Mouse (Mus musculus): ENCODE data around the gene P2rx4. TPM values are rescaled to one million over a fixed set of nuclear protein-coding genes. Genes with fewer than 3 reads are reported as not detected.

Gene P2rx4
- polyA plus RNA-seq, 1 experiment from 2014 or later = 38.2 TPM

GRCm38 (mm10) chr5:122769101-122769568 is 61.8 kb downstream of the P2rx4 start:
- Histone ChIP-seq H3K4me3 (replicated peaks) (no peak overlapping the region), H3K27me3 (replicated peaks) (no peaks in the 10 kb centered on the region), H3K9ac (no peak overlapping the region), H3K9me3 (no peaks in the 10 kb centered on the region), H3K4me2 (replicated peaks) (no peak overlapping the region), H3K27ac (no peak overlapping the region), H3K4me1 (replicated peaks) (peaks cover 15% of the 10 kb centered on the region), H3K36me3 (no peaks in the 10 kb centered on the region)
- WGBS = 85% methylated on average over 15 of the region's 15 CpGs
- ATAC-seq = 0 out of 2 replicates have a peak, but pooled peaks have one; percentile 43

- Histone ChIP-seq H3K27ac (peak overlapping the region; percentile 59), H3K9ac (no peak overlapping the region), H3K9me3 (no peaks in the 10 kb centered on the region), H3K4me3 (replicated peaks) (no peak overlapping the region), H3K4me2 (replicated peaks) (no peak overlapping the region), H3K27me3 (replicated peaks) (no peaks in the 10 kb centered on the region), H3K36me3 (no peaks in the 10 kb centered on the region), H3K4me1 (replicated peaks) (peaks cover 17% of the 10 kb centered on the region)
- ATAC-seq = no peak
- 69% methylated on average over 7 of the region's 7 CpGs for WGBS
These were observed 63.0 kb downstream of the P2rx4 start for GRCm38 (mm10) chr5:122770304-122770703.

- H3K9me3 ChIP-seq = no peaks in the 10 kb centered on the region
- H3K4me3 ChIP-seq (replicated peaks) = no peak overlapping the region
- H3K36me3 ChIP-seq = no peaks in the 10 kb centered on the region
- 59% methylated on average over 10 of the region's 10 CpGs for WGBS
- no peak overlapping the region for H3K4me2 ChIP-seq (replicated peaks)
- H3K9ac ChIP-seq = no peak overlapping the region
- H3K27me3 ChIP-seq (replicated peaks) = no peaks in the 10 kb centered on the region
- ATAC-seq = no peak
- H3K4me1 ChIP-seq (replicated peaks) = peaks cover 17% of the 10 kb centered on the region
- peak overlapping the region; percentile 59 for H3K27ac ChIP-seq
These were observed 63.5 kb downstream of the P2rx4 start for GRCm38 (mm10) chr5:122770806-122771261.

DNA sequence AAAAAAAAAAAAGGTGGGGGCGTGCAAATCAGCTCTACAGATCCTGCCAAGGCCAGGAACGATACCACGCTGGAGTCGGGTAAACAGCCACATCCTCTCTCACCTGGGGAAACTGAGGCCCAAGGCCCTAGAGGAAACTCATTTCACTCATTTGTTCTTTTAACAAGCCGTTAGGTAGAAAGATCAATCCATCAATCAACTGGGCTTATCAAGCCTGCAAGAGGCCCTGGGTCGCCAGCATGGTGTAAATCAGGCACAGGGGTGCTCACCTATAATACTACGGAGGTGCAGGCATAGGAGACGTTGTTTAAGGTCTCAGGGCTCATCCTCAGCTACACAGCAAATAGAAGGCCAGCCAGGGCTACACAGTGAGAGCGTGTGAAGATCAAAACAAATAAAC is 64.1 kb downstream of the P2rx4 start:
- H3K27ac ChIP-seq = no peak overlapping the region
- H3K4me2 ChIP-seq (replicated peaks) = no peak overlapping the region
- no peaks in the 10 kb centered on the region for H3K27me3 ChIP-seq (replicated peaks)
- peaks cover 17% of the 10 kb centered on the region for H3K4me1 ChIP-seq (replicated peaks)
- H3K4me3 ChIP-seq (replicated peaks) = no peak overlapping the region
- no peaks in the 10 kb centered on the region for H3K36me3 ChIP-seq
- no peak overlapping the region for H3K9ac ChIP-seq
- H3K9me3 ChIP-seq = no peaks in the 10 kb centered on the region
- no peak for ATAC-seq
- 77% methylated on average over 9 of the region's 9 CpGs for WGBS

DNA sequence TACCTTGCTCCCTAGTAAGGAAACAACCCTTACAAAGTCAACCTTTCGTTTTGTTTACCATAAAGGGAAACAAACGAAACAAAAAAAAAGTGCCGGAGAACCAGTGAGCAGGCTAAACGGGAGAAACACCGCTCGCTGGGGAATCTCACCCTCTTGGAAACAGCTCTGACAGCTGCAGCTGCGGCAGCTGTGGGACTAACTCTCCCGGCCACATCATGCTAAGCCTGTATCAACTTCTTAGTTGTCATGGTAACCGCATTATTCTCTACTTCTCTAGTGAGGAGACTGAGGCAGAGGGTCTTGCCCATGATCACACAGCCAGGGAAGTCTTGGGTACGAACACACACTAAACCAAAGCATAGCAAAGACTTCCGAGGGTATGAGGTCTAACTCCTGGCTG is 66.4 kb downstream of the P2rx4 start:
- Histone ChIP-seq H3K27me3 (replicated peaks) (no peaks in the 10 kb centered on the region), H3K27ac (no peak overlapping the region), H3K9me3 (no peaks in the 10 kb centered on the region), H3K9ac (no peak overlapping the region), H3K4me3 (replicated peaks) (no peak overlapping the region), H3K4me2 (replicated peaks) (no peak overlapping the region), H3K4me1 (replicated peaks) (peaks cover 25% of the 10 kb centered on the region), H3K36me3 (no peaks in the 10 kb centered on the region)
- 68% methylated on average over 11 of the region's 11 CpGs for WGBS
- no peak for ATAC-seq

DNA sequence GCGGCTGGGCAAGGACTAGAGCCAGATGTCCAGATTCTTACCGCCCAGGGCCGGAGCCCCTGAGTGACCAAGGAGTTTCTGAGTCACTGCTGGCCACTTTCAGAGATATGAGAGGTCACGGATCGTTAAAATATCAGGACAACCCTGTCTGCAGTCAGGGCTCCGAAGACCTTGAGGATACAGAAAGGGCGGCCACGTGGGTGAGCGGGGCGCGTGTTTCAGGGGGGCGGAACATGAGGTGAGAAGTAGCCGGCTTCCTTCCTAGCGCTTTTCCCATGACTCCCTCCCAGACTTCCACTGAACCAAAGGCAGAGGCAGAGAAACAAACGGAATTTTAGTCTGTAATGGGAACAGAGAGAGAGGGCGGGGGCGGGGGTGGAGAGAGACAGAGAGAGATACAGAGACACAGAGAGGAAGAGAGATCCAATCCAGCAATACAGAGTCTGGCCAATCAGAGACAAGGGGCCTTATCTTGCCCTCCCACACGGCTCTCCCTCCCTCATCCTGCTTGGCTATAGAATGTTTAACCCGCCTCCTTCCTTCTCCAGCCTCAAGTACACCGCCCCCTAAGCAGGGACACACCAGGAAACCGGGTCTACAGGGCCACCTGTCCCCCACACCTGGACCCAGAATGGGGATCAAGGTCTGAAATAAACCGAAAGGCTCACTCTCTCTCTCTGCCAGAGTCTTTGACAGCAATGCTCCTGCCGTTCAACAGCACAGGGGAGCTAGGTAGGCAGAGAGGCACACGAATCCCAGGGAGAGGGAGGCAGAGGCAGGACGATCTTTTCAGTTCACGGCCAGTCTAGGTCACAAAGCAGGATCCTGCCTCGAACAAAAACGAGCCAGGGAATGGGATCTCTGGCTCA is 67.6 kb downstream of the P2rx4 start:
- Histone ChIP-seq H3K4me1 (replicated peaks) (peaks cover 25% of the 10 kb centered on the region), H3K9me3 (no peaks in the 10 kb centered on the region), H3K27ac (0 out of 2 replicates have a peak overlapping the region, but pooled peaks have one; percentile 17), H3K4me2 (replicated peaks) (no peak overlapping the region), H3K36me3 (no peaks in the 10 kb centered on the region), H3K27me3 (replicated peaks) (no peaks in the 10 kb centered on the region), H3K9ac (no peak overlapping the region), H3K4me3 (replicated peaks) (no peak overlapping the region)
- ATAC-seq = 0 out of 2 replicates have a peak, but pooled peaks have one; percentile 18
- WGBS = 72% methylated on average over 28 of the region's 28 CpGs

GRCm38 (mm10) chr5:122775646-122776286 is 68.4 kb downstream of the P2rx4 start:
- 69% methylated on average over 14 of the region's 14 CpGs for WGBS
- Histone ChIP-seq H3K27me3 (replicated peaks) (no peaks in the 10 kb centered on the region), H3K4me3 (replicated peaks) (no peak overlapping the region), H3K36me3 (no peaks in the 10 kb centered on the region), H3K4me2 (replicated peaks) (no peak overlapping the region), H3K9me3 (no peaks in the 10 kb centered on the region), H3K9ac (no peak overlapping the region), H3K27ac (0 out of 2 replicates have a peak overlapping the region, but pooled peaks have one; percentile 17), H3K4me1 (replicated peaks) (peaks cover 17% of the 10 kb centered on the region)
- no peak for ATAC-seq

- Histone ChIP-seq H3K36me3 (no peaks in the 10 kb centered on the region), H3K9ac (no peak overlapping the region), H3K27ac (no peak overlapping the region), H3K4me1 (replicated peaks) (peaks cover 10% of the 10 kb centered on the region), H3K27me3 (replicated peaks) (no peaks in the 10 kb centered on the region), H3K9me3 (no peaks in the 10 kb centered on the region), H3K4me2 (replicated peaks) (no peak overlapping the region), H3K4me3 (replicated peaks) (no peak overlapping the region)
- 38% methylated on average over 2 of the region's 2 CpGs for WGBS
- ATAC-seq = no peak
These were observed 70.0 kb downstream of the P2rx4 start for GRCm38 (mm10) chr5:122777322-122777721.

DNA sequence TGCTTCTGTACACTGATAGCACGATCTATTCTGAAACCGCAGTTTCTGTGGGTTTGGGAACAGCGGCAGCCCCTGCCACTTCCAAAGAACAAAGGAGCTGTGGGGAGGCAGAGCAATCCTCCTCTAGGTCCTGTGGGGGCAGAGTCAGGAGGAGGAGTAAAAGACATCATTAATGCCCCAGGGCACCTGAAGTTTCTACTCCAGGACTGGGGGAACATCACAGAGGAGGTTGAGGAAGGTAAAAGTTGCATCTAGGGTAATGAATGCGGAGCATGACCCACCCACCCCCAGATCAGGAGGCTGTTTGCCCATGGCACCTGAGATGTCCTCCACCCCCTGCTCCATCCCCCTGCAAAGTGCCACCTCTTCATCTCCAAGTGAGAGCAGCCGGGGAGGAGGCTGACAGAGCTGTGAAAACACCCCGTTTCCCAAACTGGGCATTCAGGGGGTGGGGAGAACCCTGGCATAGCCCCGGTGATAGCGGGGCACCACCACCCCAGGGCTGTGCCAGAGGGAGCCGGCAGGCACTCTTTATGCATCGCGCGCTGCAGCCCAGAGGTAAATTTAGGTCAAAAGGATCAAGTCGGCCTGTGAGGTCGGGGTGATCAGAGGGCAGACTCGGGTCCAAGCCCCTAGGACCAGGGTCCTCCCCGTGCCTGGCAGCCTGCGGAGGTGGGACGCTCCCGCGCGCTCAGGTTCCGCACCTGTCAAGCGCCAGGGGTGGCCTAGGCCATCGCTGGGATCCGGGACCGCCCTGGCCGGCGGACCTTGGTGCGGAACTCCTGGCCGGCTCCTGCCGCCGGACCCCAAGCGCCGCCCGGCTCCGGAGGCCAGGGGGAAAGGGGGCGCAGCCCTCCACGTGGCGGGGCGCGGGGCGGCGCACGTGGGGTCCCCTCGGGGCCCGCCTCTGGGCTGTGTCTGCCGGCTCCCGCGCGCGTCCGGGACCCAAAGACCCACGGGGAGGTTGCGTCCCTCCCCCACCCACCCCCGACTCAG is 71.2 kb downstream of the P2rx4 start:
- Histone ChIP-seq H3K4me2 (replicated peaks) (peak overlapping the region; percentile 92), H3K36me3 (no peaks in the 10 kb centered on the region), H3K4me1 (replicated peaks) (peaks cover 10% of the 10 kb centered on the region), H3K9ac (peak overlapping the region; percentile 81), H3K9me3 (no peaks in the 10 kb centered on the region), H3K27ac (peak overlapping the region; percentile 54; the same call in 1 of the 2 replicates), H3K27me3 (replicated peaks) (no peaks in the 10 kb centered on the region), H3K4me3 (replicated peaks) (peak overlapping the region; percentile 82)
- 3% methylated on average over 54 of the region's 55 CpGs for WGBS
- peak; percentile 74 for ATAC-seq

All from intestine, embryonic 15.5 days (tissue).